Mouse (Mus musculus) testis, postnatal 10 days (tissue): ENCODE results near the gene Rnf182.

ENCODE experiments used
- DNase-seq: peaks from one replicate; pipeline ENCODE4 v3.0.0; 2021; ENCODE audit warnings: low spot score

Rnf182 gene

DNA sequence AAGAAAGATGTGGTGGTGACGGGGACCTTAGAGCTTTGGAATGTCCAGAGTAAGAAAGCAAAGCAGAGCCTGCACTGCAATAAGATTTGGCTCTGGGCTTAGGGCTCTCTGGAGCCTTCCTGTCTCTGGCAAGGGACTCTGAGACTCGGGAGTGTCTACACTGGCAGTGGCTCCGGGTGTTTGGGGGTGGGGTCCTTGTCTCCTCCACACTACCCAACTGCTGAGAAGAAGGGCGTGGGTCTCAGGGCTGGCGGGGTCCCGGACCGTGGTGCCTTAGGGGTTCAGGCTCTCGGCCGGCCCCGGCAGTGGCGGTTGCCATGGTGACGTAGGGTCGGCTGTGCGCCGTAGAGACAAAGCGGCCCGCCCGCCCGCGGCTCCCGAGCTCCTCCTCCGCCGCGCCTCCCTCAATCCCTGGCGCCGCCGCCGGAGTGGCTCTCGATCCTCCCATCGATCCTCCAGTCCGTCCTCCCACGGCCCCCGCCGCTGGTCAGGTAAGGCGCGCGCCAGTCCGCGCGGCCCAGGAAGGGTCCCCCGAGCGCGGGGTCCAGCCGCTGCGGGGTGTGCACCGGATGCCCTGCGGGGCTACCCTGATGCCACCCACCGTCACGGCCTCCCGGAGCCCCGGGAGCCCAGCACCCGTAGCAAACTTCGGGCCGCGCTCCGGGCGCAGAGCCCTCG lies at the start of gene Rnf182:
TSS of gene Rnf182 (plus strand) at position 134 of the 678 bp plus-strand sequence.
- DNase-seq: peak; percentile 83

DNA sequence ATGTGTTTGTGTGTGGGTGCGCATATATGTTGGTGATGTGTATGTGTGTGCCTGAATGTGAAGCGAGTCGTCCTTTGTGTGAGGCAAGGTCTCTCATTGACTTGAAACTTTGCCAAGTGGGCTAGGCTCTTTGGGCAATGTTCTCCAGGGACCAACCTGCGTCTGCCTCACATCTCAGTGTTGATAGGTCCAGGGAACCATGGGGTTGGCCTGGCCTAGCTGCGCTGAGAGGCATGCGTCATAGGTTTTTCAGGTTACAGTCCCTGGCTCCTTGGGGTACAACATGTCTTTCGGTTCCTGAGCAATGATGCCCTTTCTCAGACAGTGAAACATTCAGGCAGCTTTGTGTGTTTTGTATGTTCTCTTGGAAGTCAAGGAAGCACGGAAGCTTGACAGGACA lies 49.3 kb upstream of the Rnf182 start:
- DNase-seq: no peak

DNA sequence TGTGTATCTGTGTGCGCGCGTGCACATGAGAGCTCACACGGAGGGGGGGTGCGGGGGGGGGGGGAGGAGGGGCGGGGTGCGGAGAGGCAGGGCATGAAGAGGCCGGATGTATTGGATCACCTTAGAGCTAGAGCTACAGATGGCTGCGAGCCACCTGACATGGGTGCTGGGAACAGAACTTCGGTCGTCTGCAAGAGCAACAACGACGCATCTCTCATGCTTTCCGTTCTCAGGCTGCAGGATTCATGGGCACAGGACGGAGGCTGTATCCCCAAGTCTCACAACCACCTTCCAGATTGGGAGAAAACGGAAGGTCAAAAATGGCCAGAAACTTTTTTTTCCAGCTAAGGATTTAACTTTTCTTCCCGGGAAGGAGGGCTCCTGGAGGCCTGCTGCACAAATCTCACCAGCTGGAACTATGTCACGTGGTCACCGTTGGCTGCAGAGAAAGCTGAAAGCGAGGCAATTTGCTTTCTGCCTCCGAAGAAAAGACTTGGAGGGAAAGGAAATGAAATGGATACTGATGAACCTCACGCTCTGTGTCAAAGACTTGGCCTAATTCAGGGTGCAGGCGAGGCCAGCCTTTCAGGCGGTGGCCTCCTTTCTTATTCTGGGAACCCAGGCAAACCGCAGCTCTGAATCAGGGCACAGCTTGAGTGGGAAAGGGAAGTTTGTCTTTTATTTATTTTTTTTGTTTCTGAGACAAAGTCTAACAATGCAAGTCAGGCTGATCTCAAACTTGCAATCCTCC lies 48.2 kb upstream of the Rnf182 start:
- no peak for DNase-seq

DNA sequence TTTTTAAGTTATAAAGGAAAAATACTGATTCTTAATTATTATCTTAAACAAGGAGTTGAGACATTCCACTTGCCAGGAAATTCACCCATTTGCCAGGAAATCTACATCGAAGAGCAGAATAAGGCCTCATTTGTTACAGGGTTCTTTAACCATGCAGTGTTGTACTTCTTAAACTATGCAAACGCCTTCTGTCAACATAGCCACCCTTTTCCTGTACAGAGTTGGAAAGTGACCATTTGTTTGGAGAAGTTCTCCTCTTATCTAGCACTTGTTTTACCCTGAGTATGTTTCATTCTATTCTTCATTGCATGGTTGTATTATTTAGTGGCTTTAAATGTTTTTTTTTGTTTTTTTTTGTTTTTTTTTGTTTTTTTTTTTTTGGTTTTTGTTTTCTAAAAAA lies 41.5 kb upstream of the Rnf182 start:
- DNase-seq: no peak

DNA sequence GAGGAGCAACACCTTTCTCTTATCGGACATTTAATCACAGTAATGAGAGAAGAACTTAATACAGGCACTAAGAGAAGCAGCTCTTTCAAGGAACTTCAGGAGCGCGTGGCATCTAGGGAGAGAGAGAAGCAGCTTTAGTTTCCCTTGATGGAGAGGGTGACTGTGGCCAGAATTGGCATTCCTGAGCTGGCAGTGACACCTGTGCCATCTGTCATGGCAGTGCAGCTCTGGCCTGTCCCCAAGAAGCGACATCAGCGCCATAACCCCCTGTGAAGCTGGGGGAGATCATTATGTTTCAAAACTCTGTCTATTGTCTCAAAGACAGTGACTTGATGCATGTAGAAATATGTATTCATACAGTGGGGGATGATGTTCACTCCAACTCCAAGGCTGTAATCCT lies 40.1 kb upstream of the Rnf182 start:
- DNase-seq: no peak

DNA sequence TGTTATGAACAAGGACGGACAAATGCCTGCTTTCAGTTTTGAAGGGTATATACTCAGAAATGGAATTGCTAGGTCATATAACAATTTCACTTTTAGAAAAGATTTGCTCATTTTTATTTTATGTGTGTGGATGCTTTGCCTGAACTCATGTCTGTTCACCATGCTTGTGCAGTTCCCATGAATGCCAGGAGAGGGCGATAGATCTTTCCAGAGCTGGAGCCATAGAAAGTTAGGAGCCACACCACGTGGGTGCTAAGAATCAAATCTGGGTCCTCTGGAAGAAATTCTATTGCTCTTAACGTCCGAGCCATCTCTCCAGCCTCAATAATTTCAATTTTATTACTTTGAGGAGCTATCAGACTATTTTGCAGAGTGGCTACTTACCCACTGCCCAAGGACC lies 38.3 kb upstream of the Rnf182 start:
- DNase-seq: peak; percentile 53

DNA sequence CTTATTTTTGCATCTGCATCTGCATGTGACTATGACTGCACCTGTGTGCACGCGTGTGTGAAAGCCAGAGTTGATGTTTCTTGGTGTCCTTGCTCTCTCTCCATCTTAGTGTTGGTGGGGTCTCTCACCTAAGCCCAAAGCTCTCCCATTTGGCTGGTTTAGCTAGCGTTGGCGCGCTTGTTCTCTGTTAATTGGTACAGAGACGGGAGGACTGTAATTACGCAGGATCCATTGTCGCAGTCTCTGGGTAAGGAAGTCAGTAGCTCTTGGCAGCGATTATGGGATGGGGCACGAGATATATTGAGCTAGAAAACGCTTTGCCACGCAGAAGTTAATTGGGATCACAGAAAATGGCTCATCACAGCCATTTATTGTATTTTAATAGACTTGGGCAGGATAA lies 37.7 kb upstream of the Rnf182 start:
- DNase-seq: no peak

DNA sequence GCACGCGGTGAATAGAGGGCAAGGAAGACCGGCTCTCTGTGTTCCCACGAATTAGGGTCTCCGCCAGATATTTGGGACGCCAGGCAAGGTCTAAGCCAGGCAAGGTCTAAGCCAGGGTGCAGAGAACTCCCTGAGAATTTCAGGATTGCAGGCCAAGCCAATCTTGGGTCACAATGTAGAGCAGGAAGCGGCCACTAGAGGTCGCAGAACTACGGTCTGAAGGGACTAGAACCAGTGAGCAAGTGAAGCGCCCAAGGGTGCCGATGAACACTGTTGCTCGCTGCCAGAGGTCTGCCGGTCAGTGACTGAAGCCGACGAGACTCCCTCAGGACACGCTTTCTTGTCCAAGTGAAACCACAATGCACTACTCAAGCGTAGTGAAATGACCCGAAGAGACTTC lies 35.8 kb upstream of the Rnf182 start:
- DNase-seq: peak; percentile 74

DNA sequence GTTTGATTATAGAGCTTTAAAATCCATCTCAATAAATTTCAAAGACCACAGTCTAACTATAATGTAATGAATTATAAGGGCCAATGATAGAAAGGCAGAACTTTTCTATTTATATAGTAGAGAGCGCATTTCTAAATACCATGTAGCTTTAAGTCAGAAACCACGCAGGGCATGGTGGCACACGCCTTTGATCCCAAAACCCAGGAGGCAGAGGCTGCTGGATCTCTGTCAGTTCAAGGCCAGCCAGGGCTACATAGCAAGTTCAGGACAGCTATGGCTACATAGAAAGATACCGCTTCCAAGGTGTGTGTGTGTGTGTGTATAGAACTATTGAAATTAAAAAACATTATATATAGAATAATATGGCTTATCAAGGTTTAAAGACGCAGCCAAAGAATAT lies 34.8 kb upstream of the Rnf182 start:
- no peak for DNase-seq

DNA sequence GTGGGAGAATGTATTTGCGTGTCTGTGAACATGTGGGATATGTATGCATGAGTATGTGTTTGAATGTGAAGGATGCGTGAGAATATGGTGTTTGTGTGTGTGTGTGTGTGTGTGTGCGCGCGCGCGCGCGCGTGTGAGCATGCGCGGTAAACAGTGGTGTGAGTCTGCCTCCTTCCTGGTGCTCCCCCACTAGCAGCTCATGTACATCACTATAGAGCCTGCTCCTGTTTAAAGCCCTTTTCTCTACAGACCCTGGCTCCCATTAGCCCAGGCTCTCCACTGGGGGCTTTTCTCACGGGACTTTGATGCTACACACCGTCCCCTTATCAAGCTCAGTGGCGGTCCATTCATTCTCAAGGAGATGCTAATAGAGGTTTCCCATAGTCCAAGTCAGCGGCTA lies 32.5 kb upstream of the Rnf182 start:
- no peak for DNase-seq

DNA sequence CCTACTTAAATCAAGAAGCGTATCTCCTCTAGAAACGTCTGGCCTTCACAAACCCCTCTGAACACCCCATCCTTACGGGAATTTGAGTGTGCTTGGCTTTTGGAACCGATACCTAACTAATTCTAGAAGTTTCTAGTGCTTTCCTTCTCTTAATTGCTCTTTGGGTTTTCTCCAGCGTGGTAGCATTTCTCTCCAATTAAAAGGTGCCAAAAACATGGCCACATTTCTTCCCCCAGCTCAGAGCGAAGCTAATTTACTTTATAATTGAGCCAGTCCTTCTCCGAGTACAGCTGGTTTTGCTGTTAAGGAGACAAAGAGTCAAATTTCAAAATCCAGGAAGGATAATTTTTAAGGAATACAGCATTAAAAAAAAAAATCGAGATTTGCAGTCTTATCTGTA lies 32.0 kb upstream of the Rnf182 start:
- DNase-seq: no peak

DNA sequence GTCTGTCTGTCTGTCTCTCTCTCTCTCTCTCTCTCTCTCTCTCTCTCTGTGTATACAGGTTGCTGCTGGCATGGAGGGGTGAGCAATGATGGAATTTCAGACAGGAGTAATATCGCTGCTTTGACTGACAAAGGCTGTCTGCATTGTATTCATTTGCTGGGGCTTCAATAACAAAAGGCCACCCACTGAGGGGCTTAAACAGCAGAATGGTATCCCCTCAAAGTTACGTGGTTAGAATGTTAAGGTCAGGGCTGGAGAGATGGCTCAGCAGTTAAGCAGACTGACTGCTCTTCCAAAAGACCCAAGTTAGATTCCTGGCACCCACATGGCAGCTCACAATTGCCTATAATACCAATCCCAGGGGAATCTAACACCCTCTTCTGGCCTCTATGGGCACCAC lies 30.2 kb upstream of the Rnf182 start:
- no peak for DNase-seq

DNA sequence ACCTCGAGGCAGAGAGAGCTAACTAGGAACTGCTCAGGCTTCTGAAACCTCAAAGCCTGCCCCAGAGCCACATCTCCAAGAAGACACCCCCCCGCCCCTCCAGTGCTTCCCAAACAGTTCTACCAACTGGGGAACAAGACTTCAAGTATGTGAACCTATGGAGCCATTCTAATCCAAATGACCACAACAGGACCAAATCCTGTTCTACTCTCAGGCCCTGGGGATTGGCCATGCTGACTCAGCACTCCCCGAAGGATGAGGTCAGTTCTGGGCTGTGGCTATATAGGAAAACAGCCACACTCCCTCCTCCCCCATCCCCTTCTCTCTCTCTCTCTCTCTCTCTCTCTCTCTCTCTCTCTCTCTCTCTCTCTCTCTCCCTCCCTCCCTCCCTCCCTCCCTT lies 28.5 kb upstream of the Rnf182 start:
- no peak for DNase-seq

DNA sequence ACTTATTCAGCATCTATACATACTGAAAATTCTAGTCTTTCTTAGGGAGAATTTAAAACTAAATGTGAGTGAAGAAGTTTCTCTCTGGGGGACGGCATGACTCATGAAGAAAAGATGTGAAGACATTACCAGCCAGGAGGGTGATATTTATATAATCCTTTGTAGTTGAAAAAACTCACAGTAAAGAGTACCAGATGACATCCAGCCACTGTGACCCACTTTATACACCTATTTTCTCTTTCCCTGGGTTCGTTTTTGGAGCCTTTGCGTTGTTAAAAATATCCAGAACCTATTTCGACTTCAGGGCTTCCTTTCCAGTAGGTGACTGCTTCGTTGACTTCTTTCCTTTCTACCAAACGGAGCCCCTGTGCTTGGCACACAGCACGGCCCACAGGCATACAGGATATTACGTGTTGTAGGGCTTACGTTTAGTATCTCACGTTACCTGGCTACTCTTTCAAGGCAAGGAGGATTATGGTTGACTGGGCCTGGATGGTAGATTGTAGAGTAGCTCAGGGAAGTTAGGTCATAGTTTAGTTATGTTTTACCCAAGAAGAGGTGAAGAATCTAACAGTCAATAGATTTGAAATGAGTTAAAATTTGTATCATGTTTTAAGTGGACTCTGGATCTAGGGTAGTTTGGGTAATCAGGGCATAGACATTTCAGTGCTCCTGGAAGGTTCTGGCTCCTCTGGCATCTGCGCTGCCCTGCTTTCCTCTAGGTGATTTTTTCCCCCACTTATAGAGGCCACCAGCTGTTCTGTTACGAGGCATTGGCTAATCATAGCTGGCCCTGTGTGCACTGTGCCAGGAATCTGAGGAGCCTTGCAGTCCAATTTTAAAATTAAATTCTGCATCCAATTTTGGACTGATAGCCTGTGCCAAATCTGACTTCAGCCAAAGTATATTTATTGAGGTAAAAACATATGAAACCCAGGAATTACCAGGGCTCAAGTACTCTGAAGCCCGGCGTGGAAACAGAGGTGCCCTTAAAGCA lies 27.4 kb upstream of the Rnf182 start:
- no peak for DNase-seq

DNA sequence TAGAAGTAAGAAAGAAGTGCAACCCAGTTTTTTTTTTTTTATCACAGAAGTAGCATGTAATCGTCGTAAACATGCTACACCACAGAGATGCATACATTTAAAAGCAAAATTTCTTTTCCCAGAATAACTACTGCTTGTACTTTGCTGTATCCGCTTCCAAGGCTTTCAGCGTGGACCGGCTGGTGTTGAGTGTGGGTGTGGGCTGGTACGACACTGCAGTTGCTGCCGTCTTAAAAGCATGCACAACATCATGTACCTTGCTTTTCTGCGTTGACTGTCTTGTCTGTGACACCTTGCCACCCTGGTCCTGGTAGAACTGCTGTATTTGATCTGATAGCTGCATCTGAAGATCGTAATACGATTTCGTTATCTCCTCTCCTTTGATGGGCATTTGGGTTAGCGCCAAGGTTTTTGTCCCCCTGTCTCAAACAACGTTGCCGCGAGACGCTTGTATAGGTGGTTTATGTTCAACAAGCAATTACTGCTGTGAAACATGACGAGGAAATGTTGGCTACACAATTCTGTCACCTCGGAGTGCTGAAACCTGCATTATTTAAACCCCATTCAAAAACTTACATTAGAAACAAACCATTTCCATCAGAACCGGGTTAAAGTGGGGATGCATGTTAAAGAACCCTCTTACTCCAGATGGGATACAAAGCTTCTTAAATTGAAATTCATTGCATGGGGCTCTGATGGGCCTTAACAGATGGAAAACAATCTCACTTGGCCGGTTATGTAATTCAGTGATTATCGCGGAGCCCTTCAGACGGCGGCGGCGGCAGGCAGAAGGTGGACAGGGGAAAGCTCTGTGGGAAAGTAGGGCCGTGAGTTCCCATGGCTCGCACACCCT lies 23.5 kb upstream of the Rnf182 start:
- no peak for DNase-seq

DNA sequence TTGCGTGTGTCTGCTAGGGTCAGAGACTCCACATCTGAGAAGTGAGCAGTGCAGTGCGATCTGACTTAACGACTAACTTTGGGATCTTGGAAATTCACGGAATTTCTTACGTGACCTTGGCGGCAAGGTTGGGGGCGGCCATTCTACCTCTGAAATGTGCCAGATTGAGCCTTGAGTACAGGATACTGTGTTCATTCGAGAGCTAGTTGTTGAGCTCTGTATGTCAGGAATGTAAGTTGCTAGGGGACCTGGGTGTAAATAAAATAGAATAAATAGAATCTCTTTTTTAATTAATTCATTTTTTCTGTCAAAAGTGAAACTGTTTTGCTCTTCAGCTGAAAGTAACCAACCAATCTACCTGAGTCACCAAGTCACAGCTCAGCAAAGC lies 22.8 kb upstream of the Rnf182 start:
- DNase-seq: no peak

DNA sequence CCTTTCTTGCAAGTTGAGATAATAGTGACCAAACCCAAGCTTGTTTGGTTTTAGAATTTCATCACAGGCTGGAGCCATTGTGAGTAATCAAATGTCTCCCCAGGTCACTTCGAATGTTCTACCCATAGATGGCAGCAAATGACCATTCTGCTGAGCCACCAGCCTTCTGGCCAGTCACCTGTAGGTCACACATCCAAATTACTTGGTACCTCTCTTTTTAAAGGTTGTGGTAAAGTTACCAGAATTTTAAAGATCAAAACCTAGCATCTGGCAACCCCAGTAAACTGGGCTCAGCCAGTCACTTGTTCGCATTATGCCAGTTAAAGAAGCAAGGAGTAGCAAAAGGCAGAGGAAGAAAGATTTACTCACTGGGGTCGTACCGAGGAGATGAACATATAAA lies 19.6 kb upstream of the Rnf182 start:
- peak; percentile 49 for DNase-seq

DNA sequence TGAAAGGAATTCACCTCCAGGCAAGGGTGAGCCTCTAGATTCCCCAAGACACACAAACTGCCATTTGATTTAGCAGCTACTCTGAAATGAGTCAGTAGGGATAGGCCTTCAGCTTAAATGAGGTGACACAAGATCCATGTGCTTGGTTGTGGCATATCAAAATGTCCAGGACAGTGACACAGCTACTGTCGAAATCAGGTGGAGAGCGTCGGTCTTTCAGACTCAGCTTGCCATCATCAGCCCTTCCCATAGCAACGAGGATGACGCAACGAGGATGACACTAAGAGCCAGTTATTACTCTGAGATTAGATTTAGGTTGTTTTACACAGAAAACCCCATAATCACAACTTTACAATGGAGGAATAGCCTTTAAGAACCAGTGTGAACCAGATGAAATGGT lies 14.5 kb upstream of the Rnf182 start:
- DNase-seq: no peak

DNA sequence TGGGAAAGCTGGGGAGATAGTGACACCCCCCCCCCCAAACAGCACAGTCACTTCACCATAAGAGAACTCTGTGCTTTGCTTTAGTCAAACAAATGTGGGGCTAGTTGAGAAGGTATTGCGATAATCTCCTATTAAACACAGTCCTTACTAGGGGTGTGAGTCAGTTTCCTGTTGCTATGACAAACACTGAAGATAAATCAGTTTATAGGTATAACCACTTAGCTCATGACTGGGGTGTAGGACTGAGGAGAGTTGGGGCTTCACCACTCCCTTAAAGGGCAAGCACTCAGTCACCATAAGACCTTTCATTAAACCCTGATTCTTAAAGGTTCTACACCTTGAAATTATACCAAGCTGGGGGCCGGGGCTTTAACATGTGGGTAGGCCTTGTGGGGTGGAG lies 13.1 kb upstream of the Rnf182 start:
- no peak for DNase-seq

DNA sequence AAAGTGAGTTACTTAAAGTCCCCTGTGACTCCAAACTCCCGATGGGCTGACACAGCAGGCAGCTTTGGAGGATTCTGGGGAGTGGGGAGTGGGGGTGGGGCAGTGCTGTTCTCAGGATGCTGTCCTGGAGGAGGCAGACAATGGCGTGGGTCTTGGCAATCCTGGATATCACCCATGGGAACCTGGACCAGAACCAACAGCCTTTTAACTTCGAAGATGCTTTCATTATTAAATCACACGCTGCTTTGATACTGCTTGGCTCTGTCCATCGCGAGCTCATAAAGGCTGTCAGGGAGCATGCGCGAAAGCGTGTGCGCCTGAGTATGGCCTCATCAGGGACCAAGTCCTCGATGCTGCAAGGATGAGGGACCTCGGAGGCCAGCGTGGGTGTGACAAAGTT lies 12.5 kb upstream of the Rnf182 start:
- no peak for DNase-seq

DNA sequence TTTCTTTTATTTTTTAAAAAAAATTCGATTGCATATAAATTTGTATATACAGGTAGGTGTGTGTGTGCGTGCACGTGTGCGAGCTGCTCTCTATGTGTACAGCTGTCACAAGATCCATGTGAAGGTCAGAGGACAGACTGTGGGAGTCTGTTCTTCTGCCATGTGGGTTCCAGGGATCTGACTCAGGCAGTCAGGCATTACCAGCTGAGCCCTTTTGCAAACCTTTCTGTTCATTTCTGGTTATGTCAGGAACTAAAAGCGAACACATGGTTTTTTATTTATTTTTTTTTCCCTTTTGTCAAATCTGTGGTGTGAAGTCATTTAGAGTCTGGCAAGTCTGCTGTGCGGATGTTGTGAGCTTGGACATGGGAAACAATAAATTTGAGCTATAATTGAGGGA lies 6.7 kb upstream of the Rnf182 start:
- DNase-seq: no peak

DNA sequence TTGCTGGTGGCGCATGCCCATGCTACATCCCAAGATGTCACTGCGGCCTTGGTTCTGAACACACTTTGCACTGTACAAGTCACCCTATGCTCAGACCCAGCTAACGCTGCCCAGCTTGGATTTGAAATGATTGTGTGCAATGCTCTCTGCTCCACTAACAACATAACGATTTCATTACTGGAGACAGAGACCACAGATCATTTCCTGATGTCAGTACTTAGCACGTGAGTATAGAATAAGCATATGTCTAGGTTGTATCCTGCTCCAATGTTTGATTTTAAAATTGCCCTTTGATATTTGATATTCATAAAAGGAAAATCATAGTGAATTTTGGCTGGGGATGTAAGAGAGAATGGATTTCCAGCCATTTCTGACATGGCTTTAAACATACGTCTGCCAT lies 3.5 kb upstream of the Rnf182 start:
- no peak for DNase-seq
